Mouse (Mus musculus) bone marrow, adult 2 months (tissue): ENCODE results near the gene Mrps35.

Source experiments
- CTCF ChIP-seq: fragments of 200-500 bp; IDR thresholded peaks from 2 replicates; pipeline ENCODE4 v1.5.1; 2011; ENCODE audit warnings: low read length, control low read depth; ENCODE audit not compliant: control insufficient read depth, insufficient read depth
- POLR2A ChIP-seq: fragments of 200-500 bp; IDR thresholded peaks from 2 replicates; pipeline ENCODE4 v1.6.1; 2011; ENCODE audit warnings: low read depth, mild to moderate bottlenecking, control low read depth, low read length, borderline replicate concordance; ENCODE audit not compliant: control insufficient read depth

DNA sequence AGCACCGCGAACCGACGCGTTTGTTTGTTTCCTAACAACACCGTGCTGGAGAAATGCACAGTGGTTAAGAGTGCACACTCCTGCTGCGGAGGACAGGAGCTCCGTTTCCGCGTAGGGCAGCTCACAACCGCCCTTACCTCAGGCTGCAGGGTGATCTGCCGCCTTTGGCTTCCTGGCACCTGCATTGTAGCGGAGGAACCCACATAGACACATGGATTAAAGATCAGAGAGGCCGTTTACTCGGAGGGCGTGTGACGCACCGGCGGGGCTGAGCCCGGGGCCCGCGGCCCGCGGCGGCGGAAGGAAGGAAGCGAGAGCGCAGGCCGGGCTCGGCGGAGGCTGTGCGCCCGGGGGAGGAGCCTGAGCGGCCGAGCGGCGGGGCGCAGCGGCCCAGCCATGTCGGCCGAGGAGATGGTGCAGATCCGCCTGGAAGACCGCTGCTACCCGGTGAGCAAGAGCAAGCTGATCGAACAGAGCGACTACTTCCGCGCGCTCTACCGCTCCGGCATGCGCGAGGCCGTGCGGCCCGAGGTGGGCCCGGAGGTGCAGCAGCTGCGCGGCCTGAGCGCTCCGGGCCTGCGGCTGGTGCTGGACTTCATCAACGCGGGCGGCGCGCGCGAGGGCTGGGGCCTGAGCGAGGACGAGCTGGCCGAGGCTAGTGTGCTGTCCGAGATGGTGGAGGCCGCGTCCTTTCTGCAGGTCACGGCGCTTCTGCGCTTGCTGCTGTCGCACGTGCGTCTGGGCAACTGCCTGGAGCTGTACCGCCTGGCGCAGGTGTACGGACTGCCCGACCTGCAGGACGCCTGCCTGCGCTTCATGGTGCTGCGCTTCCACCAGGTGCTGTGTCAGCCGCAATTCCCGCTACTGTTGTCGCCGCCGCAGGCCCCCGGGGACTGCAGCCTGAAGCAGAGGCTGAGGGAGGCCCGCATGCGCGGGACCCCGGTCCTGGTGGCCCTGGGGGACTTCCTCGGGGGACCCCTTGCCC, 48.9 kb downstream of the Mrps35 start, which contains the start of gene Klhl42:
- TF ChIP-seq CTCF (no peak), POLR2A (peak; percentile 68; the same call in 1 of the 2 replicates)
